Mouse (Mus musculus): ENCODE measurements around the gene Maff. TPM values are rescaled to one million over a fixed set of nuclear protein-coding genes. Genes with fewer than 3 reads are reported as not detected.

Gene Maff
- polyA plus RNA-seq, 1 experiment from 2014 or later, result 1.0 TPM

DNA sequence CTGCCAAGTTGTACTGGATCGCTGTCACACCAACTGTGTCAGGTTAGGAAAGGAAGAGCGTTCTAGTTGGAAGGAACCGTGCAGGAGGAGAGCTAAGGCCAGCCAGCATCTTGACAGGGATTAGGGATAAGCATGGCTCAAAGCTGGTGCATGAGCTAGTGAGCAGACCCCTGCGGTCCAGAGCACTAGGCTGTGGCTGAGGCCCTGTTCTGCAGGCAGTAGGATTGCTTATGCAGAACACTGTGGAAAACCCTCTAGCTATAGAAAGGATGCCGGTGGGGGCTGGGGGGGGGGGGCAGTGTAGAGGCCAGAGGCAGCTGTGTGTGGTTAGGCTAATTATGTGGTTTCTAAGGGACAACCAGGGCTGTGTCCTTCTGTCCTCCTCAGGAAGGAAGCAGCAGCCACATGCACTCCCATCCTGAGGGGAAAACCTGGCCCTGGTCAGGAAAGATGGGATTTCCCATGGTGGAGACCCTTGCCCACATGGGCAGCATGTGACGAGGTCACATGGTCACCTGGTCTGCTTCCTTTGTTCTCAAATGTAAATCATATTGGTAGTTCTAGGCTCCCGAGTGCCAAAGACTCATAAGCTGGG, 11.3 kb upstream of the Maff start:
- no peaks in the 10 kb centered on the region for H3K4me1 ChIP-seq (replicated peaks)

DNA sequence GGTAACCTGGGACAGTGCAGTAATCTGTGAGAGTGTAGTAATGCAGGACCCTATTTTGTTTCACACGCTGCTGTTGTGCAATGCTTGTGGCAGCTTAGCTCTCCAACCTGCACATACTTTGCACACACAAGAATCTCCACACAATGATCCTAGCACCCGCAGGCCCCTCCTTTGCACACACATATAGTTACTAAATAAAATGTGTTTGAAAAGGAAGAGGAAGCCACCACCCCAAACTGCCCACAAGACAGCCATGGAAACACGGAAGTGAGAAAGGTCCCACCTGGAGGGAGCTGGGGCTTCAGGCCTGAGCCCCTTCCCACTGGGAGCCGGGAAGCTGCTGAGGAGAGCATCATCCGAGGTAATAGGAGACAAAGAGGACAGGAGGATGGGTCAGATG, 7.4 kb upstream of the Maff start:
- no peaks in the 10 kb centered on the region for H3K27me3 ChIP-seq
- 0 out of 2 replicates have a peak, but pooled peaks cover 2% of the 10 kb centered on the region for H3K9me3 ChIP-seq
- 76% methylated on average over 5 of the region's 5 CpGs for WGBS
- H3K36me3 ChIP-seq, result no peaks in the 10 kb centered on the region
- H3K4me3 ChIP-seq, result no peak overlapping the region
- no peak overlapping the region for H3K9ac ChIP-seq
- ATAC-seq (ENCODE audit: low FRiP score, low read depth), result no peak
- H3K4me1 ChIP-seq (replicated peaks), result no peaks in the 10 kb centered on the region
- no peak overlapping the region for H3K27ac ChIP-seq (replicated peaks)
- no peak overlapping the region for H3K4me2 ChIP-seq

More for the DNA sequence above, 11.3 kb upstream of the Maff start:
- H3K4me2 ChIP-seq, result no peak overlapping the region
- H3K9ac ChIP-seq, result no peak overlapping the region
- no peaks in the 10 kb centered on the region for H3K27me3 ChIP-seq
- ATAC-seq (ENCODE audit: low FRiP score, low read depth), result no peak
- no peak overlapping the region for H3K4me3 ChIP-seq
- WGBS, result 56% methylated on average over 7 of the region's 7 CpGs
- no peak overlapping the region for H3K27ac ChIP-seq (replicated peaks)
- H3K36me3 ChIP-seq, result no peaks in the 10 kb centered on the region
- H3K9me3 ChIP-seq, result no peaks in the 10 kb centered on the region

DNA sequence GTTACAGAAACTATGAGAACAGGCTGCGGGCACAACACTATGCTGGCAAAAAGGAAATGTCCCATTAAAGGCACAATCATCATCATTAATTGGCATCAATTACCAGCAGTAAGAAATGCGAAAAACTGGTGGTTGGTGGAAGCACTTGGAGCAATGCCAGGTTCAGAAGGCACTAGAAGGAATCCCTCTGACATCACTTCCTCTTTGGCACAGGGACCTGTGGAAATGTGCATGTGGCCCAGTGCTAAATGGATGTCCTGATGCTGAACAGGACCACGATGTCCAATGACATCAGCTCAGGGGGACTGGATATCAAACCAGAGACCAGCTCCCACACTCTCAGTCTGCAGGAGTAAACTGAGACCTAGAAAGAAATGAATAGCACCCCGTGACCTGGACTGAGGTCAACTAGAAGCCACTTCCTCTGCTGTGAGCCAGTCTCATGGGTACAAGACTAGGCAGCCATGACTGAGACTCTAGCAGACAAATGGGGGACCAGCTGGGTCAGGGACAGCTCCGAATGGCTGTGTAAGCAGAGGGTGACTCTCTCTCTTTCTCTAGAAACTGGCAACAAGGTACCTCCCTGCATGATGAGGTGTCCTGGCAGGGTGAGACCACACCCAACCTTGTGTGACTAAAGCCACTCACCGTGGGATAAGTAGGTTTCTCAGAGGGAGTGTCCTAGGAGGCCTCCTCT, 3.6 kb upstream of the Maff start:
- 82% methylated on average over 6 of the region's 6 CpGs for WGBS
- ATAC-seq (ENCODE audit: low FRiP score, low read depth), result no peak
- H3K4me2 ChIP-seq, result no peak overlapping the region
- H3K27ac ChIP-seq (replicated peaks), result no peak overlapping the region
- no peak overlapping the region for H3K4me3 ChIP-seq
- H3K36me3 ChIP-seq, result no peaks in the 10 kb centered on the region
- 0 out of 2 replicates have a peak, but pooled peaks cover 2% of the 10 kb centered on the region for H3K9me3 ChIP-seq
- no peaks in the 10 kb centered on the region for H3K4me1 ChIP-seq (replicated peaks)
- no peak overlapping the region for H3K9ac ChIP-seq
- H3K27me3 ChIP-seq, result no peaks in the 10 kb centered on the region

DNA sequence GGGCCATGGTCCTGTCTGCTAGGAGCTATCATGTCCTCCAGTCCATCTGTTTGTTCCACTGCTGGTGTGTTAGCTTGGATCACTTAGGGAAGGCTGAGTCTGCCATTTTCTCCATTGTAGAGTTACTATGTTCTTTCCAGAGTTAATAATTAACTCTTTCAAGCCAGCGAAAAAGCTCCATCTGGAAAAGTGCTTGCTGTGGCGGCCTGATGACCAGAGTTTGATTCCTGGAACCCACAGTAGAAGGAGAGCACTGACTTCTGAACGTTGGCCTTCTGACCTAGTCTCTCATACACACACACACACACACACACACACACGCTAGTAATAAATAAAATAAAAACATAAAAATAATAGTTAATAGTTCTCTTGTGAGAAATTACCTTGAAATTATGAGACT, 1.8 kb upstream of the Maff start:
- WGBS, result 54% methylated on average over 4 of the region's 4 CpGs
- H3K9ac ChIP-seq, result no peak overlapping the region

DNA sequence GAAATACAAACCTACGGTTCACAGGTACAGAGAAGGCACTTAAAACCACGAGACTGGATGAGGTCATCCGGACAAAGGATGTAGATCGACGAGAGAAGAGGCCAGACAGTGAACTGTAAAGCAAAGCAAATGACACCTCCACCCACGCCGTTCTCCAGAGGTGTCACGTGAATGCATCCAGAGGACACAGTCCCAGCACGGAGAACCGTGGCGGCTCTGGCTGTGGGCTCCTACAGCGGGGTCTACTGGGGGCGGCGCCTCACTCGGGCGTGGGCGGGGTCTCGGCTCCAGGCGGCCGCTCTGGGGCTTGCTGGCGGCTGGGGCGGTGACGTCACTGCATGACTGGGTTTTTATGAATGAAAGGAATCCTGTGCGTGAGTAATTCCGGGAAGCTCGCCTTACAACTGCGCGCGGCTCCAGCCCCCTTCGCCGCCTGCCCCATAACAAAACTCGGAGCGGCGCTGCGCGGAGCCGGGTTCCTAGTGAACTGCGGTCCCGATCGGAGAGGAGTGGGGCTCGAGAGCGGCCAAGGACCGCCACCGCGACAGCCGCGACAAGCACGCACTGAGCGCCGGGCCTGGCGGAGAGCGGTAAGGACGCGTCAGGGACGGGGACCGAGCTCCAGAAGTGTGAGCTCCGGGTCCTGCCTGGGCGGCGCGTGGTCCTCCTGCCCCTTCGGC, 884 bp downstream of the Maff start:
- under 1% methylated on average over 61 of the region's 61 CpGs for WGBS
- peak; percentile 88 for ATAC-seq (ENCODE audit: low FRiP score, low read depth)
- peak overlapping the region; percentile 95 for H3K4me2 ChIP-seq

More for the DNA sequence above, 1.8 kb upstream of the Maff start:
- Histone ChIP-seq H3K4me1 (replicated peaks) (peaks cover 11% of the 10 kb centered on the region), H3K9me3 (0 out of 2 replicates have a peak, but pooled peaks cover 2% of the 10 kb centered on the region), H3K36me3 (no peaks in the 10 kb centered on the region), H3K27ac (replicated peaks) (no peak overlapping the region), H3K4me3 (no peak overlapping the region), H3K27me3 (0 out of 2 replicates have a peak, but pooled peaks cover 7% of the 10 kb centered on the region), H3K4me2 (no peak overlapping the region)
- no peak for ATAC-seq (ENCODE audit: low FRiP score, low read depth)

DNA sequence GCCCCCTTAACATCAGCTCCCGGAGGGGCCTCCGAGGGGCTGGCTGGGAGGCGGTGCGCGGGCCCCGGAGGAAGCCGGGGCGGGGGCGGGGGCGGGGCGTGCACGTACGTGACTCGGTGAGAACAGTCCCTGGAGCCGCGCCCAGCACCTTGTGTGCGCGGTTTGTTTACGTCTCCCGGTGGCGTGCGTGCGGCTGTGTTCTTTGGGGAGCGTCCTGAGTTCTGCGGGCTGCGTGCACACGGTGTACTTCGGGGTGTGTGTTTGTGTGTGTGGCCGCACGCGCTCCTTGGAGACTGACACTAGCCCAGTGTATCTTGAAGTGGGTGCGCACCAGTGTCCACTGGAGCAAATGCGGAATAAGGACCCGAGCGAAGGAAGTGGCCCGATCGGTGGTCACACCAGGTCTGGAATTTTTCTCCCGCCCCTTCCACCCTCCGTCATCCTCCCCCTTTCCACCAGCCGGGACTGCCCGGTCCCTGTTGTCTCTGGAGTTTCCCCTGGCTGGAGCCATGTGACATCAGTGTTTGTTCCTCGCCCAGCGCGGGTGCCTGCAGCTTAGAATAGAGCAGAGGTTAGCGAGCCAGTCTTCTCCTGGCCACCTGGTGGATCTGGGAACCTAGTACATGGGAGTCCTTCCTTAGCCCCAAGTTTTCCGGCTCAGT, 1.6 kb downstream of the Maff start:
- 1% methylated on average over 44 of the region's 46 CpGs for WGBS
- H3K9ac ChIP-seq, result peak overlapping the region; percentile 61
- H3K4me2 ChIP-seq, result peak overlapping the region; percentile 95
- H3K4me3 ChIP-seq, result peak overlapping the region; percentile 73
- no peaks in the 10 kb centered on the region for H3K9me3 ChIP-seq
- ATAC-seq (ENCODE audit: low FRiP score, low read depth), result peak; percentile 63
- peak overlapping the region; percentile 76 for H3K27ac ChIP-seq (replicated peaks)
- no peaks in the 10 kb centered on the region for H3K36me3 ChIP-seq
- peaks cover 12% of the 10 kb centered on the region; the same call in 1 of the 2 replicates for H3K27me3 ChIP-seq
- peaks cover 15% of the 10 kb centered on the region for H3K4me1 ChIP-seq (replicated peaks)

More for the DNA sequence above, 884 bp downstream of the Maff start:
- peak overlapping the region; percentile 73 for H3K4me3 ChIP-seq
- H3K9me3 ChIP-seq, result no peaks in the 10 kb centered on the region
- peaks cover 15% of the 10 kb centered on the region for H3K4me1 ChIP-seq (replicated peaks)
- H3K27me3 ChIP-seq, result peaks cover 12% of the 10 kb centered on the region; the same call in 1 of the 2 replicates
- peak overlapping the region; percentile 76 for H3K27ac ChIP-seq (replicated peaks)
- H3K36me3 ChIP-seq, result no peaks in the 10 kb centered on the region
- H3K9ac ChIP-seq, result peak overlapping the region; percentile 61

DNA sequence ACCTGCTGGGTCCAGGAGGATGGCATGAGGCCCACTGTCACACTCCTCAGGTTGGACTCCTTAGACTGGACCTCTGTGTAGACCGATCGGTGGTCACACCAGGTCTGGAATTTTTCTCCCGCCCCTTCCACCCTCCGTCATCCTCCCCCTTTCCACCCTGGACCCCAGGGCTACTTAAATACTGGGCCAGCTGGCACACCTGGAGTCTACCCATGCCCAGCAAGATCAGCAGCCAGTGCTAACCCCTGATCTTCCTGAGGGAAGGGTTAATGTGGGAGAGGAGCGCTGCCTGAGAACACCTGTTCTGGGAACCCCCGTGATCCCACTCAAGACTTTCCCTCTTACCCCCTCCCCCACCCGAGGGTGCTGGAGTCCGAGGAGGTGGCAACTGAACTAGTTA, 2.2 kb downstream of the Maff start:
- Histone ChIP-seq H3K4me3 (peak overlapping the region; percentile 73), H3K27me3 (peaks cover 12% of the 10 kb centered on the region; the same call in 1 of the 2 replicates), H3K27ac (replicated peaks) (0 out of 2 replicates have a peak overlapping the region, but pooled peaks have one; percentile 76), H3K36me3 (no peaks in the 10 kb centered on the region), H3K4me2 (peak overlapping the region; percentile 95), H3K9ac (peak overlapping the region; percentile 61), H3K4me1 (replicated peaks) (peaks cover 15% of the 10 kb centered on the region), H3K9me3 (no peaks in the 10 kb centered on the region)
- ATAC-seq (ENCODE audit: low FRiP score, low read depth), result no peak
- 62% methylated on average over 8 of the region's 8 CpGs for WGBS

DNA sequence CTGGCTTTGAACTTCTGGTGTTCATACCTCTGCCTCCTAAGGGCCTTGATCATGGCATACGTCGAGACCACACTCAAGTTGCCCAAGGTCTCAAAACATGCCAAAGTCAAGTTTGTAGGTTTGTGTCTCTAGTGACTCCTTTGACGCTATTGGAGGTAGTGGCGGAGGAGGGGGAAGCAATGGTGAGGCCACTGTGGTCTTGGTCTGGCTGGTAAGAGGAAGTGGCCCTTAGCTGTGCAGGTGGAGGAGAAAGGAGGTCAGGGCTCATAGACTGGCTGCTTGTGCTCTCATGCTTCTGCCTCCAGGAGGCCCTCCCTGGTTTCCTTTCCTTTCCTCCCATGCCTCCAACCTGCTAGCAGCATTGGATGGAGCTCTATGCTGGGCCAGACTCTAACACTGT, 4.4 kb downstream of the Maff start:
- Histone ChIP-seq H3K4me1 (replicated peaks) (peaks cover 15% of the 10 kb centered on the region), H3K27ac (replicated peaks) (no peak overlapping the region), H3K4me3 (no peak overlapping the region), H3K4me2 (no peak overlapping the region), H3K9ac (no peak overlapping the region), H3K27me3 (peaks cover 18% of the 10 kb centered on the region), H3K9me3 (no peaks in the 10 kb centered on the region), H3K36me3 (no peaks in the 10 kb centered on the region)
- no peak for ATAC-seq (ENCODE audit: low FRiP score, low read depth)
- 92% methylated on average over 4 of the region's 4 CpGs for WGBS

DNA sequence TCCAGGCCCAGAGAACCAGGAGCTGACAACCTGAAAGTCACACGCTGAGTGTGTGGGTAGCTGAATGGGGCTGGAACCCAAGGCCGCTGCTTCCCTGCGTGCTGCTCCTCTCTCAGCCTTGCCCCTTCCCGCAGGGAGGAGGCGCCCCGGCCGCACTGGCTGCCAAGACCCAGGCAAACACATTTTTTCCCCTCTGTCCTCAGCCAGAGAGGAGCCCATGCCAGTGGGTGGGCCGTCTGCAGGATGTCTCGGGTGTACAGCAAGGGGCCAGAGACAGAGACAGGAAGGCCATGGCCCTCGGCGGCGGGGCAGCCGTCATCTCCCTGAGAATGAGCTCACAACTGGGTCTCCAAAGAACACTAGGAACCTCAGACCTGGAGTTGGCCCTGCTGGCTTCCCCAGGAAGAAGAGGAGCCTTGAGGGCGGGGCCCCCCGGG, 4.9 kb downstream of the Maff start:
- no peak for ATAC-seq (ENCODE audit: low FRiP score, low read depth)
- Histone ChIP-seq H3K27me3 (peaks cover 22% of the 10 kb centered on the region), H3K4me2 (no peak overlapping the region), H3K27ac (replicated peaks) (no peak overlapping the region), H3K4me1 (replicated peaks) (peaks cover 15% of the 10 kb centered on the region), H3K9ac (no peak overlapping the region), H3K9me3 (no peaks in the 10 kb centered on the region), H3K4me3 (no peak overlapping the region), H3K36me3 (no peaks in the 10 kb centered on the region)
- 30% methylated on average over 15 of the region's 15 CpGs for WGBS

DNA sequence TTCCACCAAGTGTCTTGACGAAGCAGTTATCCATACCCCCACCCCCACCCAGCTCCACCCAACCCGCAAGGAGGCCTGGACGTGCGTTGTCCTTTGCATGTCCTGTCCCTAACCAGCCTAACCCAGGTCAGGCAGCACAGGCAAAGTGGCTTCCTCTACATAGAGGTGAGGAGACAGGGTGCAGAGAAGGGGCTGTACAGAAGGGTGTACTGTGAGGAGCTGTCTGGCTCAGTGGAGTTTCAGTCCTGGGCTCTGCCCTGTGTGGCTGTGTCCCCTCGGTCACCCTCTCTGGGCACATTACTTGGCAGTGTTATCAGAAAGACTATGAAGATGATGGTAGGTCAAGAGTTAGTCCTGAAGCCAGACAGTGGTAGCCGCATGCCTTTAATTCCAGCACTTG, 6.1 kb downstream of the Maff start:
- Histone ChIP-seq H3K27me3 (peaks cover 22% of the 10 kb centered on the region), H3K4me1 (replicated peaks) (peaks cover 26% of the 10 kb centered on the region)
- ATAC-seq (ENCODE audit: low FRiP score, low read depth), result no peak

DNA sequence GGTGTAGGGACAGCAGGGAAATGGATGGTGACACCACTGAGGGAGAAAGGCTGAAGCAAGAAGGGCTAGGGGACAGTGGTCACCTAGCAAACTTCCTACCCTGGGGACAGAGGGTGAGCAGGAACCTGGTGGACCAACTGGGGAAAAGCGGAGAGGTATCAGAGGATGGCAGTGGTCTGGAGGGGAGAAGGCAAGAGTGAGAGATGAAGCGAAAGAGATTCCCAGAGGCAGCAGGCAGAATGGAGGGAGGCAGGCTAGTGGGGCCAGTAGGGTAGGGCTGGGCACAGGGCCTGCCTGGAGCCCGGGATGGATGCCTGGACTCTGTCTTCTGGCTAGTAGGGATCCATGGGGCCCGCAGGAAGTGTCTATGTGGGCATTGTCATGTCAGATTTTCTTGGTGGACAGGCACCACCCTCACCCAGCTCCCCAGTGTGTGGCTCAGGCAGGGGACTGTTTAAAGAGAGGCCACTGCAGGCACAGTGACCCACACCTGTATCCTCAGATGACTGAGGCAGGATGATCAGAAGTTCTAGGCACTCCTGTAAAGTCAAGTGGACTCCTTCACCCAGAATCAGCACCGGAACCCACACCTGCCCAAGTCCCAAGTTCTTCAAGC, 7.4 kb downstream of the Maff start:
- H3K4me2 ChIP-seq, result no peak overlapping the region
- no peak overlapping the region for H3K4me3 ChIP-seq
- no peaks in the 10 kb centered on the region for H3K36me3 ChIP-seq
- 87% methylated on average over 5 of the region's 5 CpGs for WGBS
- no peak for ATAC-seq (ENCODE audit: low FRiP score, low read depth)
- no peak overlapping the region for H3K9ac ChIP-seq
- H3K4me1 ChIP-seq (replicated peaks), result peaks cover 25% of the 10 kb centered on the region
- no peaks in the 10 kb centered on the region for H3K9me3 ChIP-seq
- H3K27ac ChIP-seq (replicated peaks), result no peak overlapping the region
- H3K27me3 ChIP-seq, result peaks cover 20% of the 10 kb centered on the region

More for the DNA sequence above, 6.1 kb downstream of the Maff start:
- Histone ChIP-seq H3K4me3 (no peak overlapping the region), H3K9me3 (no peaks in the 10 kb centered on the region), H3K9ac (no peak overlapping the region), H3K27ac (replicated peaks) (no peak overlapping the region), H3K4me2 (no peak overlapping the region), H3K36me3 (no peaks in the 10 kb centered on the region)
- WGBS, result 83% methylated on average over 6 of the region's 6 CpGs

All from hindbrain, embryonic 15.5 days (tissue).